Mouse (Mus musculus) mouse embryonic stem cell (cell line): Measurements from ENCODE around the gene Gm17651.

Experiments used
- in situ Hi-C, 2 experiments: fragments of 300-500 bp; cut with MboI; formaldehyde crosslinking; loops; 1 replicate in 1 of 2; 3 replicates in 1 of 2; pipeline ENCODE4 v1.14.3; 2019 to 2020; ENCODE audit warnings: low sequenced_read_pairs in 2 of 2, low pct_unique_long_range_greater_than_20kb in 1 of 2, mixed read lengths in 1 of 2; ENCODE audit not compliant: unreplicated experiment in 1 of 2

Gm17651 gene

GRCm38 (mm10) chr3:97649022-97649421 is 25.5 kb downstream of the Gm17651 start:
- in situ Hi-C loops: no loop called here

- in situ Hi-C loops: no loop called here
Observed at GRCm38 (mm10) chr3:97648518-97648917, 26.0 kb downstream of the Gm17651 start.

- in situ Hi-C loops: no loop called here
Observed at GRCm38 (mm10) chr3:97642001-97642400, 32.5 kb downstream of the Gm17651 start.

- in situ Hi-C loops: no loop called here
Observed at GRCm38 (mm10) chr3:97641396-97641795, 33.1 kb downstream of the Gm17651 start.

- in situ Hi-C loops: no loop called here
Observed at GRCm38 (mm10) chr3:97634288-97634761, 40.2 kb downstream of the Gm17651 start.

GRCm38 (mm10) chr3:97633456-97633855 is 41.0 kb downstream of the Gm17651 start:
- in situ Hi-C loops: no loop called here

- in situ Hi-C loops: no loop called here
Observed at GRCm38 (mm10) chr3:97631258-97631860, 43.1 kb downstream of the Gm17651 start.

- in situ Hi-C loops: no loop called here
Observed at GRCm38 (mm10) chr3:97630746-97631145, 43.7 kb downstream of the Gm17651 start.

GRCm38 (mm10) chr3:97629941-97630340 is 44.6 kb downstream of the Gm17651 start:
- in situ Hi-C loops: no loop called here

- in situ Hi-C loops: no loop called here
Observed at GRCm38 (mm10) chr3:97628391-97629001, 46.0 kb downstream of the Gm17651 start, which contains the start of gene Fmo5. Gene Fmo5, plus strand, starts transcription at chr3:97628804.

GRCm38 (mm10) chr3:97627893-97628292 is 46.6 kb downstream of the Gm17651 start:
- in situ Hi-C loops: no loop called here

- in situ Hi-C loops: no loop called here
Observed at GRCm38 (mm10) chr3:97624611-97625010, 49.9 kb downstream of the Gm17651 start.
